Mouse (Mus musculus): ENCODE results near the gene Cdk4. TPM values are rescaled to one million over a fixed set of nuclear protein-coding genes. Genes with fewer than 3 reads are reported as not detected.
A peak's percentile ranks its signal among the peaks of the same experiment; 100 is the strongest.

Cdk4 gene
- polyA plus RNA-seq, 1 experiment from 2014 or later = 209 TPM

DNA sequence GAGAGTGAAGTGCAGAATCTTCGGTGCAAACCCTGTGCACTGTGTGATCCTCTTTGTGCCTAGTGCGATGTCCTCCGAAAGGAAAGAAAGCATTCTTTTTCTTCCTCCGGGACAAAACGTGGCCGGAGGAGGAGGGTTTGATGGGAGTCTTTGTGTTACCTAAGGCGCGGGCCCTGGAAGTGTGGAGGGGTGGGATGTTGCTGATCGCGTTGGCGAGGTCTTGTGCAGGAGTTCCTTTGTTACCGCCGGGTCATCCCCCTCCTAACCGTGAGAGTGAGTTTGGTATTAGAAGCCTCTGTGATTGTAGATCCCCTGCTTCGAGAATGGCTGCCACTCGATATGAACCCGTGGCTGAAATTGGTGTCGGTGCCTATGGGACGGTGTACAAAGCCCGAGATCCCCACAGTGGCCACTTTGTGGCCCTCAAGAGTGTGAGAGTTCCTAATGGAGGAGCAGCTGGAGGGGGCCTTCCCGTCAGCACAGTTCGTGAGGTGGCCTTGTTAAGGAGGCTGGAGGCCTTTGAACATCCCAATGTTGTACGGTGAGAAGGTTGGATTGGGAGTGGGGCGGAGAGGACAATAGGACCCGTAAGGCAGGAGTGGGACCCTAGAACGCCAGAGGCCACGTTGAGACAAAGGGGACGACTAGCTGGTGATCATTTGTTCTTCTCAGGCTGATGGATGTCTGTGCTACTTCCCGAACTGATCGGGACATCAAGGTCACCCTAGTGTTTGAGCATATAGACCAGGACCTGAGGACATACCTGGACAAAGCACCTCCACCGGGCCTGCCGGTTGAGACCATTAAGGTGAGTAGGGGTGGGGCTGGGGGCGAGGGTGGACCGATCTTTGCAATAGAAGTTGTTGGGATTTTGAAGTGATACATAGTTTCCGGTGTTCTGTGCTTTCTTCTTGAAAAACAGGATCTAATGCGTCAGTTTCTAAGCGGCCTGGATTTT lies 858 bp downstream of the Cdk4 start:
- Histone ChIP-seq H3K9ac (replicated peaks) (peak overlapping the region; percentile 88), H3K4me3 (ENCODE audit: low read depth, low read length) (peak overlapping the region; percentile 80), H3K27me3 (ENCODE audit: insufficient read depth, low read length) (peaks cover 25% of the 10 kb centered on the region), H3K36me3 (replicated peaks; ENCODE audit: insufficient read depth, low read length) (peaks cover 30% of the 10 kb centered on the region), H3K27ac (ENCODE audit: low read depth) (peak overlapping the region; percentile 87), H3K4me1 (ENCODE audit: insufficient read depth) (peaks cover 40% of the 10 kb centered on the region), H3K4me2 (ENCODE audit: low read depth, low read length) (peak overlapping the region; percentile 95), H3K9me3 (ENCODE audit: low read length) (no peaks in the 10 kb centered on the region)
- TF ChIP-seq EP300 (IDR thresholded peaks at IDR 0.05; ENCODE audit: low read depth) (no peak), CTCF (IDR thresholded peaks at IDR 0.05; ENCODE audit: low read depth) (no peak)
- peak; percentile 0; the same call in 1 of the 2 replicates for ATAC-seq
- 11% methylated on average over 37 of the region's 37 CpGs for WGBS (ENCODE audit: insufficient replicate concordance)
- DNase-seq = no peak

- no peak overlapping the region for H3K9ac ChIP-seq (replicated peaks)
- 67% methylated on average over 9 of the region's 9 CpGs for WGBS (ENCODE audit: insufficient replicate concordance)
- no peak overlapping the region for H3K27ac ChIP-seq (ENCODE audit: low read depth)
- peaks cover 9% of the 10 kb centered on the region for H3K27me3 ChIP-seq (ENCODE audit: insufficient read depth, low read length)
- no peak for DNase-seq
- peaks cover 42% of the 10 kb centered on the region for H3K4me1 ChIP-seq (ENCODE audit: insufficient read depth)
- H3K36me3 ChIP-seq (replicated peaks; ENCODE audit: insufficient read depth, low read length) = peaks cover 30% of the 10 kb centered on the region
- no peak overlapping the region for H3K4me3 ChIP-seq (ENCODE audit: low read depth, low read length)
- TF ChIP-seq CTCF (IDR thresholded peaks at IDR 0.05; ENCODE audit: low read depth) (no peak), EP300 (IDR thresholded peaks at IDR 0.05; ENCODE audit: low read depth) (no peak)
- ATAC-seq = no peak
- no peaks in the 10 kb centered on the region for H3K9me3 ChIP-seq (ENCODE audit: low read length)
- H3K4me2 ChIP-seq (ENCODE audit: low read depth, low read length) = no peak overlapping the region
Observed at GRCm38 (mm10) chr10:127065981-127066380, 2.6 kb downstream of the Cdk4 start.

DNA sequence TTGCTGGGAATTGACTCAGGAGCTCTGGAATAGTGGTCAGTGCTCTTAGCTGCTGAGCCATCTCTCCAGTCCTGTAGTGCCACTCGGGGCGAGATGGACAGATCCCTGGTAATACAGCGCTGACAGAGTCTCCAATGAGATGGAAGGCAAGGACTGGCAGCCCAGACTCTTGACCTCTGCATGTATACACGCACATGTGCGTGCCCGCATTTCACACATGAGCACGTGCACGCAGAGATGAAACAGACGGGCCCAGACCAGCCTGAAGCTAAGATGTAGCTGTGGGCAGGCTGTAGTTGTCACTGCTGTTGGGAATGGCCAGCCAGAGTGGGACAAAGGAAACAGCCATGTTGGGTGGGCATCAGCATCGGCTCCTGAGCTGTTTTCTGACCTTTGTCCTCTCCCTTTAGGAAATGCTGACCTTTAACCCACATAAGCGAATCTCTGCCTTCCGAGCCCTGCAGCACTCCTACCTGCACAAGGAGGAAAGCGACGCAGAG lies 3.2 kb downstream of the Cdk4 start:
- WGBS (ENCODE audit: insufficient replicate concordance) = 78% methylated on average over 14 of the region's 14 CpGs
- Histone ChIP-seq H3K9me3 (ENCODE audit: low read length) (no peaks in the 10 kb centered on the region), H3K36me3 (replicated peaks; ENCODE audit: insufficient read depth, low read length) (peaks cover 30% of the 10 kb centered on the region), H3K4me2 (ENCODE audit: low read depth, low read length) (no peak overlapping the region), H3K9ac (replicated peaks) (no peak overlapping the region), H3K4me3 (ENCODE audit: low read depth, low read length) (no peak overlapping the region), H3K4me1 (ENCODE audit: insufficient read depth) (peaks cover 47% of the 10 kb centered on the region), H3K27ac (ENCODE audit: low read depth) (peak overlapping the region; percentile 58), H3K27me3 (ENCODE audit: insufficient read depth, low read length) (peaks cover 3% of the 10 kb centered on the region)
- ATAC-seq (no peak), DNase-seq (peak; percentile 14)
- TF ChIP-seq EP300 (IDR thresholded peaks at IDR 0.05; ENCODE audit: low read depth) = no peak
- TF ChIP-seq CTCF (IDR thresholded peaks at IDR 0.05; ENCODE audit: low read depth) = no peak

DNA sequence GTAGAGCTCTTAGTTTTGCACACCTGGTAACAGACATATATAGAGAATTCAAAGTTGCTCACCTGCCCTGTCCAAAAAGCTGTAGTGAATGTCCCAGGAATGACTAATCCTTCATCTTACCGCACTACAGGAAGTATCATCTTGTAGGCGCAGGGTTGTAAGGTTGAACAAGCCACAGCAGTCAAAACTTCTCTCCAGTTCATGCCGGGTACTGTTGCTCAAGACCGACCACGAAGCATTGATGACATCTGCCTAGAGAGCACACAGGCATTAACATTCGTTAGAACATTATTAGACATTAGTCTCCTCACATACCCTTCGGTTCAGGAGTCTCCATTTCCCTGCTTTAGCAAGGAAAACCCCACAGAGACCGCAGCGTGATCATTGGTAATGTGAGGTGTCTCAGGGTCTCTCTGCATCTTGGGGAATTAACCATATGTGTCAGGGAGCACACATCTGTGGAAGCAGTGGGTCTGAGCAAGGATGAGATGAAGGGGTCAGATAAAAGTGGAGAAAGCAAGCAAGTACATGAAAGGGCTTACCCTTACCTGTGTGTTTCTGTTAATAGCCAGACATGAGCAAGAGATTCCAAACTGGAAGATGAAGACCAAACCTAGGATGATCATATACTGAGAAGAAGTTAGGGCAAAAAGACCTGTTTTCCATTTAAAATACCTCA lies 5.2 kb downstream of the Cdk4 start:
- Histone ChIP-seq H3K36me3 (replicated peaks; ENCODE audit: insufficient read depth, low read length) (peaks cover 30% of the 10 kb centered on the region), H3K4me1 (ENCODE audit: insufficient read depth) (peaks cover 40% of the 10 kb centered on the region), H3K27ac (ENCODE audit: low read depth) (peak overlapping the region; percentile 91), H3K4me3 (ENCODE audit: low read depth, low read length) (peak overlapping the region; percentile 72; the same call in 1 of the 2 replicates), H3K9ac (replicated peaks) (peak overlapping the region; percentile 72), H3K4me2 (ENCODE audit: low read depth, low read length) (peak overlapping the region; percentile 92), H3K27me3 (ENCODE audit: insufficient read depth, low read length) (no peaks in the 10 kb centered on the region), H3K9me3 (ENCODE audit: low read length) (no peaks in the 10 kb centered on the region)
- peak; percentile 15 for DNase-seq
- ATAC-seq = no peak
- no peak for TF ChIP-seq CTCF (IDR thresholded peaks at IDR 0.05; ENCODE audit: low read depth)
- TF ChIP-seq EP300 (IDR thresholded peaks at IDR 0.05; ENCODE audit: low read depth) = no peak
- WGBS (ENCODE audit: insufficient replicate concordance) = 41% methylated on average over 9 of the region's 9 CpGs

GRCm38 (mm10) chr10:127069281-127070189 lies 6.2 kb downstream of the Cdk4 start:
- 7% methylated on average over 30 of the region's 30 CpGs for WGBS (ENCODE audit: insufficient replicate concordance)
- Histone ChIP-seq H3K4me1 (ENCODE audit: insufficient read depth) (peaks cover 36% of the 10 kb centered on the region), H3K9ac (replicated peaks) (peak overlapping the region; percentile 72), H3K27me3 (ENCODE audit: insufficient read depth, low read length) (no peaks in the 10 kb centered on the region), H3K9me3 (ENCODE audit: low read length) (no peaks in the 10 kb centered on the region), H3K36me3 (replicated peaks; ENCODE audit: insufficient read depth, low read length) (peaks cover 30% of the 10 kb centered on the region), H3K4me2 (ENCODE audit: low read depth, low read length) (peak overlapping the region; percentile 92), H3K4me3 (ENCODE audit: low read depth, low read length) (peak overlapping the region; percentile 72), H3K27ac (ENCODE audit: low read depth) (peak overlapping the region; percentile 91)
- DNase-seq (peak; percentile 36), ATAC-seq (peak; percentile 17; the same call in 1 of the 2 replicates)
- TF ChIP-seq EP300 (IDR thresholded peaks at IDR 0.05; ENCODE audit: low read depth) = no peak
- no peak for TF ChIP-seq CTCF (IDR thresholded peaks at IDR 0.05; ENCODE audit: low read depth)

All from liver, postnatal 0 days (tissue).